Mouse (Mus musculus) G1E (cell line): Measurements from ENCODE around the gene Gnaq.

Source experiments
- CTCF ChIP-seq: IDR thresholded peaks from 2 replicates; pipeline ENCODE4 v1.5.1; 2012; ENCODE audit warnings: low read depth, low read length, inconsistent platforms, mixed read lengths
- GATA1 ChIP-seq: IDR thresholded peaks from 2 replicates; pipeline ENCODE4 v1.6.1; 2012; ENCODE audit warnings: borderline replicate concordance, low read length, inconsistent platforms, mixed read lengths
- GATA2 ChIP-seq: IDR thresholded peaks from 2 replicates; pipeline ENCODE4 v1.6.1; 2012; ENCODE audit warnings: low read depth, low read length, inconsistent platforms, borderline replicate concordance
- POLR2AphosphoS5 ChIP-seq: IDR thresholded peaks from 2 replicates; pipeline ENCODE4 v1.6.1; 2012; ENCODE audit warnings: low read depth, low read length, inconsistent platforms; ENCODE audit not compliant: insufficient replicate concordance
- TAL1 ChIP-seq: conservative IDR thresholded peaks from 2 replicates; pipeline ENCODE4 v1.6.1; 2012; ENCODE audit warnings: low read depth, low read length, inconsistent platforms, mixed read lengths

DNA sequence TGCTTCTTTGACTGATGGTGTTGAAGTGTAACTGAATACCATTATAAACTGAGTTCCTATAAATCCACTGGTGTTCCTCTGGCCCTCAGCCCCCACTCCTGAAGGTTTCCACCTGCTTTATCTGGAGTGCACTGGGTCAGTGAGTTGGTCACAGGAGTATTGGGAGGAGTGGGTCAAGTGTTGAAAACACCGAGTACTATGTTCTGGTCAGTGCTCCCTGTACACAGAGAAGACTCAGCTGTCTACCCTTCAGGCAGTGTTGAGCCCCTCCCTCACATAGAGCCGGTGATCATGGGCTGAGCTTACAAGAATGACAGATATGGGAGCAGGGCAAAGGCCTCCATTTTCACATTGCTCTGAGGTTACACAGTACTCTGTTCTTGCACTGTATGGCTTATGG, 28.6 kb downstream of the Gnaq start:
- TF ChIP-seq CTCF: no peak
- no peak for TF ChIP-seq POLR2AphosphoS5
- TF ChIP-seq GATA1: no peak
- no peak for TF ChIP-seq TAL1
- TF ChIP-seq GATA2: no peak
